Mouse (Mus musculus): ENCODE data around the gene Bbs1.
"Not testable (repeated sequence)": the region's sequence is repeated elsewhere in the genome, so short reads cannot be mapped to it uniquely, and the experiment has no call there.

Gene Bbs1

DNA sequence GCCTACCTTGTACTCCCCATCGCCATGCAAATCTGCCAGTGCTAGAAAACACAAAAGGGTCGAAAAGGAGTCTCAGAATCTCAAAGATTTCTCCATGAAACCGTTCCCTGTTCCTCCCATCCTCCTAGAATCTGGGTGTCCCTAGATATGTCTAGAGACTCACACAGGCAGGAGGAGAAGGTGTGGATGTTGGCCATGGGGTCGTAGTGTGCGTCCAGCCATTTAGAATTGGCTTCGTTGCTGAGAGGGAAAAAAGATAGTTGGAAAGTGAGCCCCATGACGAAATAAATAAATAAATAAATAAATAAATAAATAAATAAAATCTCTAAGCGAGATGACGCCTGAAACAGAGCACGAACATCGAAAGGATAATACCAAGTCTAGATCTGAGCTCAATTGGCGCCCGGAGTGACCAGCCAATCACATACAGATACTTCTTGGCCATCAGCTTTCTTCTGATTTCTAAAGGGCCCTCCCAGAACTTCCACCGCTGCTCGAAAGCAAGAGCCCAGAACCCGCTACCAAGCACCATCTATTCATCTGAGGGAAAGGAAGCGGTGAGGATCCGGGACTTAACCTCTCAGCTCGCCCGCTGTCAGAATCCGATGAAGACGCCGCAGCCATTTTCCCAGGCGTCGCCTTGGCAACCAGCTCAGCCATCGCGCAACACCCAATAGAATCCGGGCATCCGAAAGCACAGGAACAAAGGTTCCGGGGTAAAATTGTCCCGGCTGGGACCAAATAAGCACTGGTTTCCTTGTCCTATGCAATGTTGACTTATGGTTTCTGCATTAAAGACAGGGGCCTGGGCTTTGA, at the start of gene Bbs1:
Gene Bbs1 (minus strand): TSS at position 650 of the 816 bp plus-strand sequence.
- DNase-seq (ENCODE audit: low spot score): peak; percentile 81

DNA sequence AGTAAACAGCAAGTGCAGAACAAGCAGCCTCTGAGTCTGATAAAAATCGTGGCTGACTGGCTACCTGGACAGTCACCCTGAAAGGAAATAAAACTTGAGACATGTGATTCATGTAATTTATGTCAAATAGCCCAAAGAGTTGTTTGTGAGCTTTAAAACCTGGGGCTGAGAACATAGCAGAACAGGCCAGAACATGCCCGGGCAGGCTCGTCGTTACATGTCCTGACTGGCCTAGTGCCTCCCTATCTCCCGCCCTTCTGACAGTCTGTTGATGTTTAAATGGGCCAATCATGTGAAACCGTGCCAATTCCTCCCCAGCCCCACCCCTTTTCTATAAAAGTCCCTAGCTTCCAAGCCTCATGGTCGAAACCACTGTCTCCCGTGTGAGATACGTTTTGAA, 42.2 kb upstream of the Bbs1 start:
- DNase-seq (ENCODE audit: low spot score): not testable (repeated sequence)

DNA sequence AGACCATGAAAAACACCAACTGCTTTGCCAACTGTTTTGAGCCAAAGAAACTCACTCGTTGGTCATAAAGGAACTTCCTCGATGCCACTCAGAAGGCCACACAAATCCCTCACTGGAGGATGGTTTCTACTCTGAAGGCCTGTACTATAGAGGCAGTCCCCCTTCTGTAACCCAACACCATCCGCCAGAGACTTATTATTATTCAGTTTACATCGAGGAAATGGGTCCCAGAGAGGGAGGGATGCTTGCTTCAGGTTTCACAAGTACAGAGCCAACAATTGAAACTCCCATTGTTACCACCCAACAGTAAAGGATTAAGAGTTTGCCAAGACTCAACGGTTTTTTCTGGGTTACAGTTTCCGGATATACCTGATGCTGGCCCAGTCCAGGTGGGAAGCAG, 39.1 kb upstream of the Bbs1 start:
- no peak for DNase-seq (ENCODE audit: low spot score)

DNA sequence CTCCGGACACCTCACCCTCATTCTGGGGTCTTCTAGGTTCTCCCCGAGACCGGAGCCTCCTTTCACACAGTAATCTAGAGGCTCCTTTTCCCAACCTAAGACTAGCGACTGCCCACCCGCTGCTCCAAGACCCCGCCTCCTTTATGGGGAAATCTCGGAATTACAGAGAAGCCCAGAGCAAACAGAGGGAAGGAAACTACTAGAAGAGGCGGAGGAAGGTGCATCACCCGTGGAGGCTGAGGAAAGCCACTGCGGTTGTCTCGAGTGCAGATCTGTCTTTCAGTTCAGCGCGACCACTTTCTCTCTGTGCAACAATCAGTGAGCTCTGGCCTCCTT, 36.8 kb upstream of the Bbs1 start:
- DNase-seq (ENCODE audit: low spot score): no peak

DNA sequence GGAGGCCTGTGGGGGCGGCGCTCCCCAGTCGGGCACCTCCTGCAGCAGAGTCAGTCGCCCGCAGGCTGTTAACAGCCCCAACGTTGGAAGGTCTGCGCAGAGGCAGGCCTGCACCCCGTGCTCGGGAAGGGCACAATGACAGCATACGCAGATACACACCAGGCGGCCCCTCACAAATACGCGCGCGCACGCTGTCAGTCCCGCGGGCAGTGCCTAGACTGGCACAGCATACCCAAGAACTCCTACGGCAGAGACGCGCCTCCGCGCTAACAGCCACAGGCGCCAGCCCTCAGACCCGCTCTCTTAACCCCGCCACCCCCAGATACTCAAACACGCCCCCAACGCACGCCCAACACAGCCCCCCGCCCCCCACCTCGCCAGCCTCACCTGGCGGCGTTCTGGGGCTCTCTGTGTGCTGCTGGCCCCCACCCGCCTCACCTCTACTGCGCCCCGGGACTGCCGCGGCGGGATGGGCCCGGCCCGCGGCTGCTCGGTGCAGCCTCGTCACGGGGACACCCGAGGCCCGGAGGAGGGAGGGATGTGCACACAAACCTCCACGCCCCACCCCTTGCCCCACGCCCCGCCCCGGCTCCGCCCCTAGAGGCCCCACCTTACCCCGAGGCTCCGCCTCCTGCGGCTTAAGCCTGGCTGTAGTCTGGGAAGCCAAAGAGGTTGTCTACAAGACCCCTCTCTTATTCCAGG, 36.3 kb upstream of the Bbs1 start, which contains the start of gene Peli3:
Gene Peli3 (minus strand): TSS at position 577 of the 702 bp plus-strand sequence.
- peak; percentile 76 for DNase-seq (ENCODE audit: low spot score)

DNA sequence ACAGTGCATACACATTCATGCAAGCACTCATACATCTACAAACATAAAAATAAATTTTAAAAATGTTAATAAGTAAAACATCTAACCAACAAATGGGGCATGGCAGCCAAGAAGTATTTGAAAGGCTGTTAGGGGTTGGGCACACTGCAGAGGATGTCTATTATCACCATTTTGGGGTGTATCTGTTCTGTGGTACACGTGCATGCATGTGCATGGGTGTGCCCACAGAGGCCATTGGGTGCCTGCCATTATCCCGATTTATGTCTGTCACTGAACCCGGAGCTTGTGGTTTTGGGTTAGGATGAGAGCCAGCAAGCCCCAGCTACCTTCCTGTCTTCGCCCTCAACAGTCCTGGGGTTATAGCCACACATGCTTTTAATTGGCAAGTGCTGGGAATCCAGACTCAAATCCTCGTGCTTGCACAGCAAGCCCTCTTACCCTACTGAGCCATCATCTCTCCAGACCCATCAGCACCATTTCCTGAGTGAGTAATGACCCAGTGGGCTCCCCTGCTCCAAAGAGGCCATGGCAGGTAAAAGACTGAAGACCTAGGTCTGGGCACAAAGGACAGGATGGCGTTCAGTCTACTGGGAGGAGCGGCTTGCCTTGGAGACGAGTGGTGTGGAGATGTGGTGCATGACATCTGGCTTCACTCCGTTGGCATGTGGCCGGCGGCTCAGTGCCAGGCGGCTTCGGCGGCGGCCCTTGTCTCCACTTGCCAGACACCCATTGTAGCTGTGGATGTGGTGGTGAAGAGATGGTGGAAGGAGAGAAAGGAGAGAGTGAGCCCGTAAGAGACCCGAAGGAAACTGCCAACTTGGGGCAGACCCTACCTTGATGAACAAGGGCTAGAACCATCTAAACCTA, 31.2 kb upstream of the Bbs1 start:
- DNase-seq (ENCODE audit: low spot score): no peak

DNA sequence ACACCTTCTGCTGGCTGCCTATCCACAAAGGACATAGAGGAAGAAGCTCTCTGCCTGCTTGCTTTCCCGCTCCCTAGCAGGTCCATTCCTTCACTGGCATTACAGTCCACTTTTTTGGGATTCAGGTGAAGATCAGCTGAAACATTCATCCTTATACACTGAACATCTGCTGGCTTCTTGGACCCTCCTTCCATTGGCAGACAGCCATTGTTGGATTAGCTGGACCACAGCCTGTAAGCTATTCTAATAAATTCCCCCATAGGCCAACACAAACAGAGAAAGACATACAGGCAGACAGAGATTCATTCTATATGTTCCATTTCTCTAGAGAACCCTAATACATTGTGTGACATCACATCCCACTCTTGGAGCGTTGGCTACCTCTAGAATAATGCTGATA, 30.5 kb upstream of the Bbs1 start:
- no peak for DNase-seq (ENCODE audit: low spot score)

DNA sequence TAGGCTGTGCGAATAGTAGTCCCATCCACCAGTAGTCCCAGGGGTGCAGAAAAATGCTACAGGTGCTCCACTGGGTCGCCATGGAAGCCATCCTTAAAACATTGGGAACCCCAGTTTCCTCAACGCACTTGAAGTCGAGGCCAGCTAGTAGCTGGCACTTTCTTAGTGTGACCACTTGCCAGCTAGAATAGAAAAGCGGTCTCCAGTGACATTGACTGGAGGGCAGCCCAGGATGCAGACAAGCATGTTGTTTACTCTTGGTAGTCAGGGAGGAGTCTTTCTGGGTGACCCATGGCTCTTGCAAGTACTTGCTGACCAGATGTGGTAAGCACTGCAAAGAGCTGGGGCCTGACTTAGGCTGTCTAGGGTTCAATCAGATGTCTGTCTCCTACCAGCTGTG, 22.4 kb upstream of the Bbs1 start:
- no peak for DNase-seq (ENCODE audit: low spot score)

DNA sequence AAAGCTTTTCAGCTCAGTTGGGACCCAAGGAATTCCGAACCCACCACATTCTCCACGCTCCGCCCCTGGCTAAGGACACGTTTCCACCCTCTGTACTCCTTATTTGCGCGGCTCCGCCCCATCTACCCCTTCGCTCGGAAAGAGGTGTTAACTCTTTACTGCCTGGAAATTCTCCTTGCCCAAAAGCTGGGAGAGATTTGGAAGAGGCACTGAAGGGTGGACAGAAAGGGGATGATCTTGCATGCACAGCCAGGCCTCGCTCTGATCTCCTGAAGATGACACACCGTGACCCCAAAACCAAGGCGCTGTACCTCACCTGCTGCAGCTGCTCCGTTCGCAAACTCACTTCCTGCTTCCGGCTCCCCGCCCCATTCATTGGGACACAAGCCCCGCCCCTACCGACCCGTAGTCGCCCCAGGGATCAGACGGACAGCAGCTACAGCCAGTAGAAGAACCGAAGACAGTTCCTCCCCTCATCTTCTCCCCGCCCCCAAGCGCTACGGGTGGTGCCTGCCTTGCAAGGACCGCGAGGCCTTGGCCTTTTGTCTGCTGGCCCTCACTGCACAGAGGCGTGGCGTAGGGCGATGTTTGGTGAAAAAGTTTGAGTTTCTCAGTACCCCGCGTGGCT, 21.6 kb upstream of the Bbs1 start, which contains the start of gene Dpp3:
Gene Dpp3 (minus strand): TSS at position 384 of the 628 bp plus-strand sequence.
- peak; percentile 99 for DNase-seq (ENCODE audit: low spot score)

DNA sequence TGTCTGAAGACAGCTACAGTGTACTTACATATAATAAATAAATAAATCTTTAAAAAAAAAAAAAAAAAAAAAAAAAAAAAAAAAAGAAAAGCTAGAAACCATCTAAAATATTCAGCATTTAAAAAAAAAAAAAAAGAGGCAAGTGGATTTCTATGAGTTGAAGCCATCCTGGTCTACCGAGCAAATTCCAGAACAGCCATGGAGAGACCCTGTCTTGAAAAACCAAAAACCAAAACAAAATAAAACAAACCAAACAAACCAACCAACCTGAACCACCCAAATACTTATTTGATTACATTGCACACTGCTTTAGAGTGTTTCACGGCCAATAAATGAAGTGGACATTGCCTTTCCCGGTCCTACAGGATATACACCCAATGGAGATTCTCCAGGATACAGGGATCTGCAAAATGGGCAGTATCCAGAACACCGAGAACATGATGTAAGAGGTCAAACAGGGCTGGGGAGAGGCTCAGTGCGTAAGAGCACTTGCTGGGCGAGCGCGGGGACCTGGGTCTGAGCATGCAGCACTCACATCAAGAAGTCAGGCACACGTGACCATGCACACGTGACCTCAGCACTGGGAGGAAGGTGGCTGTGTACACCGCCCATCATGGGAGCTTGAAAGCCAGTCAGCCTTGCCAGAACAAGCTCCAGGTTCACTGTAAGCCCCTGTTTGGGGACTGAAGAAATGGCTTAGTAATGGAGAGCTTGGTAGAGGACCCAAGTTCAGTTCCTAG, 18.9 kb upstream of the Bbs1 start:
- no peak for DNase-seq (ENCODE audit: low spot score)

DNA sequence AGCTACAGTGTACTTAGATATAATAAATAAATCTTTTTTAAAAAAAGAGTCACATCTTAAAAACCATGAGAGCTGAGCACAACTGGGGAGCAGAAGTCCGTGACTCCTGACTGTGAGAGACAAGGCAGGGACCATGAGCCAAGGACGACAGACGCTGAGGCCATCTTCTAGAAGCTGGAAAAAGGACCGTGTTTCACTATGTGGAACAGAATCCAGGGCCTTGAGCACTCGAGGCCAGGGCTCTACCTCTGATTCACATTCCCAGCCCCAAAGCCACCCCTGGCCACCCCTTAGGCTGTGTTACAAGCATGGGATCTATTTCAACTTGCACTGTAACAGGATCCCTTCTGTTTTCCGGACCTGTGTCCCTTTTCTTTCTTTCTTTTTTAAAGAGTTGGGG, 13.2 kb upstream of the Bbs1 start:
- DNase-seq (ENCODE audit: low spot score): no peak

DNA sequence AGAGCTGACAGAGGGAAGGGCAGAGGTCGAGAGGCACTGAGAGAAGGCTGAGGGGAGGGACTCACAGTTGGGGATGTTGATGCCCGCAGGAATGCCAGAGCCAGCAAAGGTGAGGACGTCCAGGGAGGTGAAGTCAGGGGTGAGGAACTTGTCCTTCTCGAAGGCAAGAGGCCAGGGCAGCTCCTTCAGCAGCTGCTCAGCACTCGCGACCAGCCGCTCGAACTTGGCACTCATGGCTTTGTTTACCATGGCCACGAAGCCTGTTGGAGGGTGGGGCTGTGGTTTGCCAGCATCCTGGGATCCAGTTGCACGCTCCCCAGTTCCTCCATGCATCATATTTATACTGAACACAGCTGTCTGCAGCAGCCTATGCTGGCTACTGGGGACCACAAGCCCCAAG, 10.4 kb upstream of the Bbs1 start:
- no peak for DNase-seq (ENCODE audit: low spot score)

DNA sequence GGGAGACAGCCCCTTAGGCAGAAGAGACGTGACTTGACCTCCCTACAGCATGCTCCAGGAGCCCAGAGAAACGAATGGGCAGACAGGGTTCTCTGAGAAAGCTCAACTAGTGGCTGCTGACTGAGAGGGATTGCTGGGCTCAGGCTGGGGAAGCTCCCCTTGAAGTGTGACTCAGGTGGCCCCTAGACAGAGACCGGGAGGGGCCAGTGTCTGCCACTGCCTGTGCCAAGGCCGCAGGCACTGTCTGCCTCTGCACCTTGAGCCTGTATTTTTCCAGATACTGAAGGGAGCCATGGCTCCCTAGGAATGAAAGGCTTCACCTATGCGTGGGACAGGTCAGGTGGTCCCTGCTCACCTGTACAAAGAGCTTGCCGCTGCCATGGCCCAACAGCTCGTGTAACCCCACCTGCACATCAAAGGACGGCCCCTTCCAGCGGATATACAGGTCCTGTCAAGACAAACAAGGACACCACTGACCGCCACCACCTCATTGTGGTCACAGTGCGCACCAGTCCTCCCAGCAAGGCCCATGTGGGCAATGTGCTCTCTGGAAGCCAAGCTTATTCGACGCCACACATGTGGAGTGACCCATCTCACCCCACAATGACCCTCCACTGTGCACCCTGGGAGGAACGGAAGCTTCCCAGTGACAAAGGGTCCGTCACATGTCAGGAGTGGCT, 9.6 kb upstream of the Bbs1 start:
- no peak for DNase-seq (ENCODE audit: low spot score)

DNA sequence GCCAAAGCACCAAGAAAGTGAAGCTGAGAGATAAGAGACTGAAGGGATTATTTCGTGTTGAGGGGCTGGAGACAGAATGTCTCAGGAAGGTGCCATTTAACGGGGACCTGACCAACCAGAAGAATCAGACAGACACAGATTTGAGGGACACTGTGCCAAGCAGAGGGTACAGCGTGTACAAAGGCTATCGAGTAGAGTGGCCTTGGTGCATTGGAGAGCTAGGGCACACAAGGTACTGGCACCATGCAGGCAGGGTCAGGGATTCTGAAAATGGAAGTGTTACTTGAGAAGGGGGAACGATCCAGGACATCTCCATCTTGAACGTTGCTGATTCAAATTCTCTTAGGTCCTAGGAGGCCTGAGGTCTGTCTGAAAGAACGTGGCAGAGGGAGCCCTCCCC, 2.9 kb upstream of the Bbs1 start:
- no peak for DNase-seq (ENCODE audit: low spot score)

DNA sequence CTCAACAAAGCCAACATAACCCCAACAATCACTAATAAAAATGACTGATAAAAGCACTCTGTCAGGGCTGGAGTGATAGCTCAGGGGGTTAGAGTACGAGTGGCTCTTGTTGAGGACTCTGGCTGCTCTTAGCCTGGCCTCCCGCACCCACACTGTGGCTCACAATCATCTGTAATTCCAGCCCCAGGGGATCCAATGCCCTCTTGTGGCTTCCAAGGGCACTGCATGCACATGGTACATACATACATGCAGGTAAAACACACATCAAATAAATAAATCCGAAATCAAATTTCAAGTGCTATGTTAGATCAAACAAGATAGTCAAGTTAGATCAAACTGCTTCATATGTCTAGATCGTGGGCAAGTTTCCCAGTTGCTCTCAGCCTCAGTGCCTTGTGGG, 1.7 kb upstream of the Bbs1 start:
- DNase-seq (ENCODE audit: low spot score): no peak

DNA sequence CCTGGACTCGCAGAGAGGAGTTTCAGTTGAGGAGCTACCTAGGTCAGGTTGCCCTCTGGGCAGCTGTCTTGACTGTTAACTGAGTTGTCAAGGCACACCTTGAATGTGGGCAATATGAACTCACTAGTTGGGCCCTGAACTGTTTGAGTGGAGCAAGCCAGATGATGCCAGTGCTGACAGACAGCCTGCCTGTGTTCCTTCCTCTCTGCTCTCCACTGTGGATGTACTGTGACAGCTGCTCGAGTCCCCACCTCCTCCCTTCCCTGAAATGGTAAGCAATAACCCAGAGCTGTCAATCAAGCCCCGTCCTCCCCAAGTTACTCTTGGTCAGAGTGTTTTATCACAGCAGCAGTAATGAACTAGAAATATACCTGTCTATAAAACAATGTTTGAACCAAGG, 6.5 kb downstream of the Bbs1 start:
- DNase-seq (ENCODE audit: low spot score): no peak

DNA sequence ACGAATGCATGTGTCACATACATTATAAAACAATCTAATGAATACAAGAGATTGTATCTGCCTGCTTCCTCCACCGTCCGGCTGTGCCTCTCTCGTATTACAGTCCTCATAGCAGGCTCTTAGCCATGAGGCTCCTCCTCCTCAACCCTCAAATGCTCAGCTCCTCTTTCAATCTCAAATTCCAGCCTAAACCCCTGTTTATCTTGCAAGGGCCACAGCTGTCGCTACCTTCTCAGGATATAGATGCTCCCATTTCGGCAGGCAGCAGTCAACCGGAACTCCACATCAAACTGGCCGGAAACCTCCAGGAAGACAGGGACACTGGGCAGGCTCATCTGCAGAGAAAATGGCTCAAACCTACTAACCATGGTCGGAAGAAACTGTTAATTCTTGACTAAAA, 7.5 kb downstream of the Bbs1 start:
- DNase-seq (ENCODE audit: low spot score): no peak

DNA sequence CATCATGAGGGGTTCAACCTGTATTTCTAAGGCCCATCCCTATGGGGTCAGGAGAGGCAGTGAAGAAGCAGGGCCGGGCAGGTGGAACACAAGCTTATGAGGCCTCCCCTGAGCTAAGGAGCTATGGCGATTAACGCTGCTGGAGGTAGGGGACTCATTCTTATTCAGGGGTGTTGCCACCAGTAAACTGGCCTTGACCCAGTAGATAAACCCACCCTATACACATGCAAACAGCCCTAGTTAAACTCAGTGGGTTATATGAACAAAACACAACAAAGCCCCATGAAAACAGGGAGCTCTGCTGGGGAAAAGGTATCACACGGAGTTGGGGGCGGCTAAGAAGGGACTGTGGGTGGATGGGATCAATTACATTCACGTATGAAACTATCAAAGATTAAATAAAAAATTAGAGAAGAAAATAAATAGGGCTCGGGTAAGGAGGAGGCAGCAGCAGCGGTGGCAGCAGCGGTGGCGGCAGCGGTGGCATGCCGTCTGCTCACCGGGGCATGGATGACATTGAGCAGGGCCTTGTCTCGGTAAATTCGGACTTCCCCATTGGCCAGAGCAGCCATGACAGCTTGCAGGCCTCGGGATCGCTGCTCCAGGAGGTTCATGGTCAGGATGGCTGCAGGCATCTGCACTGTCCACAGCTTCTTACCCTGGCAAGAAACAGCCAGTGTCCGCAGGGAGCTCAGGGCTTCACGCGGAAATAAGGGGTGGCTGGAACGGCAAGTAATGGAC, 9.5 kb downstream of the Bbs1 start:
- no peak for DNase-seq (ENCODE audit: low spot score)

DNA sequence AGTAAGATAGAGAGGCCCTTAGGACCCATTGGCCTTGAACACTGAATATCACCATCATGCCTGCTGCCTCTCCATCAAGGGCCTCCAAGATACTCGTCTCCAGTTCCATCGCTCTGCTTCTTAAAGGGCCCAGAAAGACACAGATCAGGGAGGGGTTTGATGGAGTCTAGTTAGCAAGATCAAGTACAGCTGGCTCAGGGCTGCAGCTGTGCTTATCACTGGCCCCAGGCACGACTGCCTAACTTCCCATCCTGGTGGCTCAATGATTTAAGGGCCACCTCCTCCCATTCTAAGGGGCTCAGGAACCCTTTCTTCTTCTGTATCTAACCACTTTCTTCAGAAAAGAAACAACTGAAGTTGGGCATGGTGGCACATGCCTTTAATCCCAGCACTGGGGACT, 14.6 kb downstream of the Bbs1 start:
- no peak for DNase-seq (ENCODE audit: low spot score)

DNA sequence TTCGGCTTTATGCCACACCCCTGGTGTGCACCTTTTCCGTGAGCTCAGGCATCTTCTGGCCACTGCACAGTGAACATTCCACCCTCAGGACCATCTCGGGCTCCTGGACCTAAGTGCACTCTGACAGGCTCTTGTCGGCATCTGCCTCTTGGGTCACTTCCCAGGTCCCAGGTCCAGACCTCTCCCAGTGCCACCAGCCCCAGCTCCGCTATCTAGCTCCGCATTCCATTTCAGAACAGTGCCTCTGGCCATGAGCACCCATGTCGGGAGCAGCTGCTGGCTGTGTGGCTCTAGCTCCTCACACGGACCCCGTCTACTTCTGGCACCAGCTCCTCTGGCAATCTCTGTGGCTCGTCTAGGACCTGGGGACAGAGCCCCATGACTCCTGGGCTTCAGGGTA, 16.6 kb downstream of the Bbs1 start:
- DNase-seq (ENCODE audit: low spot score): no peak

Measured in layer of hippocampus, adult 11-12 months (tissue).